Mouse (Mus musculus) bone marrow, adult 2 months (tissue): ENCODE measurements around the gene Zfp568. TPM values are rescaled to one million over a fixed set of nuclear protein-coding genes. Genes with fewer than 3 reads are reported as not detected.

Source experiments
- H3K27ac ChIP-seq: fragments of 200-500 bp; 2 replicates; pipeline ENCODE4 v1.5.1; 2012; ENCODE audit warnings: low read depth, mild to moderate bottlenecking, control low read depth, inconsistent platforms, low read length; ENCODE audit not compliant: control insufficient read depth, poor library complexity, insufficient read depth
- H3K4me1 ChIP-seq: fragments of 200-500 bp; 2 replicates; pipeline ENCODE4 v1.6.1; 2011; ENCODE audit warnings: low read length; ENCODE audit not compliant: control insufficient read depth, insufficient read depth
- H3K4me3 ChIP-seq: fragments of 200-500 bp; replicated peaks from 2 replicates; pipeline ENCODE3; 2011; ENCODE audit warnings: mild to moderate bottlenecking, low read depth, low read length, control low read depth; ENCODE audit not compliant: control insufficient read depth
- CTCF ChIP-seq: fragments of 200-500 bp; IDR thresholded peaks from 2 replicates; pipeline ENCODE4 v1.5.1; 2011; ENCODE audit warnings: low read length, control low read depth; ENCODE audit not compliant: control insufficient read depth, insufficient read depth
- POLR2A ChIP-seq: fragments of 200-500 bp; IDR thresholded peaks from 2 replicates; pipeline ENCODE4 v1.6.1; 2011; ENCODE audit warnings: low read depth, mild to moderate bottlenecking, control low read depth, low read length, borderline replicate concordance; ENCODE audit not compliant: control insufficient read depth
- WGBS: fragments of 180-500 bp; shearing (Covaris S2); methylation state at CpG from one replicate; pipeline ENCODE4 v1.1.7; 2018; 5-methylcytosine and 5-hydroxymethylcytosine counted together
- polyA plus RNA-seq: library from polyadenylated mRNA; stranded (reverse); fragments of >200 nt; gene quantifications from 2 replicates; pipeline ENCODE4 v1.2.4, GENCODE M21; 2011; ENCODE audit warnings: low replicate concordance; ENCODE audit not compliant: missing spikeins, insufficient read depth, insufficient read length

The Zfp568 gene
- polyA plus RNA-seq: 2.6 and 11.8 TPM in 2 replicates

- peak within 1 kb of the TSS; percentile 95 for H3K27ac ChIP-seq
- peak within 1 kb of the TSS; percentile 89 for H3K4me3 ChIP-seq
- no peaks in the 10 kb centered on the region; the same call in 1 of the 2 replicates for H3K4me1 ChIP-seq
- TF ChIP-seq POLR2A: peak; percentile 87; the same call in 1 of the 2 replicates
- TF ChIP-seq CTCF: peak; percentile 61; the same call in 1 of the 2 replicates
- WGBS: under 1% methylated on average over 62 of the region's 62 CpGs
These were observed at the start of gene Zfp568 for GRCm38 (mm10) chr7:29983690-29984380. Gene Zfp568 (plus strand): TSS chr7:29983955.

GRCm38 (mm10) chr7:29938856-29939255, 44.9 kb upstream of the Zfp568 start:
- no peaks in the 10 kb centered on the region; the same call in 1 of the 2 replicates for H3K4me1 ChIP-seq

GRCm38 (mm10) chr7:29941027-29941426, 42.7 kb upstream of the Zfp568 start:
- TF ChIP-seq CTCF (no peak), POLR2A (no peak)
- H3K4me3 ChIP-seq: no peak overlapping the region

More at GRCm38 (mm10) chr7:29938856-29939255, 44.9 kb upstream of the Zfp568 start:
- Histone ChIP-seq H3K27ac (no peak overlapping the region), H3K4me3 (no peak overlapping the region)
- 68% methylated on average over 6 of the region's 6 CpGs for WGBS
- no peak for TF ChIP-seq POLR2A
- TF ChIP-seq CTCF: no peak

GRCm38 (mm10) chr7:29942740-29943139, 41.0 kb upstream of the Zfp568 start:
- TF ChIP-seq POLR2A (no peak), CTCF (no peak)
- H3K4me1 ChIP-seq: no peaks in the 10 kb centered on the region; the same call in 1 of the 2 replicates
- WGBS: 96% methylated on average over 2 of the region's 2 CpGs
- H3K27ac ChIP-seq: no peak overlapping the region
- H3K4me3 ChIP-seq: no peak overlapping the region

More at GRCm38 (mm10) chr7:29941027-29941426, 42.7 kb upstream of the Zfp568 start:
- WGBS: 85% methylated on average over 11 of the region's 11 CpGs
- no peaks in the 10 kb centered on the region; the same call in 1 of the 2 replicates for H3K4me1 ChIP-seq
- H3K27ac ChIP-seq: no peak overlapping the region

GRCm38 (mm10) chr7:29943720-29944119, 40.0 kb upstream of the Zfp568 start:
- TF ChIP-seq CTCF: no peak
- TF ChIP-seq POLR2A: no peak
- H3K27ac ChIP-seq: no peak overlapping the region
- no peak overlapping the region for H3K4me3 ChIP-seq
- H3K4me1 ChIP-seq: no peaks in the 10 kb centered on the region; the same call in 1 of the 2 replicates
- WGBS: 73% methylated on average over 2 of the region's 2 CpGs

GRCm38 (mm10) chr7:29944201-29944600, 39.6 kb upstream of the Zfp568 start:
- H3K4me3 ChIP-seq: no peak overlapping the region
- H3K27ac ChIP-seq: no peak overlapping the region
- TF ChIP-seq POLR2A (no peak), CTCF (no peak)
- WGBS: 73% methylated on average over 2 of the region's 2 CpGs
- H3K4me1 ChIP-seq: no peaks in the 10 kb centered on the region; the same call in 1 of the 2 replicates

- no peak overlapping the region for H3K27ac ChIP-seq
- 28% methylated on average over 10 of the region's 10 CpGs for WGBS
- no peaks in the 10 kb centered on the region for H3K4me1 ChIP-seq
- TF ChIP-seq CTCF (no peak), POLR2A (no peak)
- H3K4me3 ChIP-seq: no peak overlapping the region
These were observed 30.7 kb upstream of the Zfp568 start for GRCm38 (mm10) chr7:29953086-29953485.

- TF ChIP-seq CTCF (no peak), POLR2A (peak; percentile 16; the same call in 1 of the 2 replicates)
- under 1% methylated on average over 52 of the region's 52 CpGs for WGBS
- Histone ChIP-seq H3K4me1 (no peaks in the 10 kb centered on the region), H3K4me3 (peak within 1 kb of the TSS; percentile 81), H3K27ac (peak within 1 kb of the TSS; percentile 84)
These were observed 30.0 kb upstream of the Zfp568 start, which contains the start of gene Zfp74 for GRCm38 (mm10) chr7:29953513-29954401. Gene Zfp74 (minus strand): TSS chr7:29954089.
